Mouse (Mus musculus): Measurements from ENCODE around the gene Ifnab. TPM values are rescaled to one million over a fixed set of nuclear protein-coding genes. Genes with fewer than 3 reads are reported as not detected.

Ifnab gene
- total and polyA plus RNA-seq, 2 experiments from 2014 or later: not detected

GRCm38 (mm10) chr4:88705924-88706323 is 14.8 kb upstream of the Ifnab start:
- no peak for TF ChIP-seq EP300 (IDR thresholded peaks at IDR 0.05; ENCODE audit: low read depth)
- no peak for TF ChIP-seq CTCF (IDR thresholded peaks at IDR 0.05; ENCODE audit: low read depth)
- H3K27ac ChIP-seq (ENCODE audit: low read depth): no peak overlapping the region
- no peak overlapping the region for H3K4me2 ChIP-seq (ENCODE audit: low read depth, low read length)
- no peak overlapping the region for H3K4me3 ChIP-seq (ENCODE audit: low read depth, low read length)
- WGBS: 23% methylated on average over 3 of the region's 3 CpGs
- DNase-seq (ENCODE audit: low spot score) (no peak), ATAC-seq (ENCODE audit: insufficient read depth, low read depth) (no peak)
- H3K27me3 ChIP-seq (ENCODE audit: control insufficient read depth, insufficient read depth, low read length): no peaks in the 10 kb centered on the region
- H3K36me3 ChIP-seq (replicated peaks; ENCODE audit: control insufficient read depth, insufficient read depth, low read length): no peaks in the 10 kb centered on the region
- H3K9me3 ChIP-seq (replicated peaks; ENCODE audit: control insufficient read depth, low read length): no peaks in the 10 kb centered on the region
- no peak overlapping the region for H3K9ac ChIP-seq (replicated peaks; ENCODE audit: low read depth, low read length)
- no peaks in the 10 kb centered on the region for H3K4me1 ChIP-seq (ENCODE audit: control insufficient read depth, insufficient read depth)

DNA sequence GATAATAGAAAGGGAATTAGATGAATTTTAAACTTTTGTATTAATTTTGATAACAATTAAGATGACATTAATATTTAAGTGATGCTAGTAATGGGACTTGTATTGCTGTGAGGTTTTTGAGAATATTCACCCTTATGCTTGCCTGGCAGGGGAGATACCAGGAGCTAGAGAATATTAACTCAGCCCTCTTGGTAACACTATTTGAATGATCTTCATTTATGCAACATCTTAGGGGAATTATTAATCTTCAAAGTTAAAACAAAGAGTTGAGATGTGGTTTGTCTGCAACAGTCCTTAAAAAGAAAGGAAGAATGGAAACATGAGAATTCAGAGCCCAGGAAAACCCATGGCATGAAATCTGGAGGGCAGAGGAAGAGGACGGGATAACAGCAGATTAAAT is 8.1 kb upstream of the Ifnab start:
- H3K9me3 ChIP-seq (replicated peaks; ENCODE audit: control insufficient read depth, low read length): no peaks in the 10 kb centered on the region
- ATAC-seq (ENCODE audit: insufficient read depth, low read depth) (no peak), DNase-seq (ENCODE audit: low spot score) (no peak)
- H3K4me2 ChIP-seq (ENCODE audit: low read depth, low read length): no peak overlapping the region
- no peaks in the 10 kb centered on the region for H3K36me3 ChIP-seq (replicated peaks; ENCODE audit: control insufficient read depth, insufficient read depth, low read length)
- no peak overlapping the region for H3K9ac ChIP-seq (replicated peaks; ENCODE audit: low read depth, low read length)
- H3K4me1 ChIP-seq (ENCODE audit: control insufficient read depth, insufficient read depth): no peaks in the 10 kb centered on the region
- no peaks in the 10 kb centered on the region for H3K27me3 ChIP-seq (ENCODE audit: control insufficient read depth, insufficient read depth, low read length)
- no peak for TF ChIP-seq CTCF (IDR thresholded peaks at IDR 0.05; ENCODE audit: low read depth)
- no peak for TF ChIP-seq EP300 (IDR thresholded peaks at IDR 0.05; ENCODE audit: low read depth)
- H3K4me3 ChIP-seq (ENCODE audit: low read depth, low read length): no peak overlapping the region
- 79% methylated on average over 1 of the region's 1 CpGs for WGBS
- no peak overlapping the region for H3K27ac ChIP-seq (ENCODE audit: low read depth)

DNA sequence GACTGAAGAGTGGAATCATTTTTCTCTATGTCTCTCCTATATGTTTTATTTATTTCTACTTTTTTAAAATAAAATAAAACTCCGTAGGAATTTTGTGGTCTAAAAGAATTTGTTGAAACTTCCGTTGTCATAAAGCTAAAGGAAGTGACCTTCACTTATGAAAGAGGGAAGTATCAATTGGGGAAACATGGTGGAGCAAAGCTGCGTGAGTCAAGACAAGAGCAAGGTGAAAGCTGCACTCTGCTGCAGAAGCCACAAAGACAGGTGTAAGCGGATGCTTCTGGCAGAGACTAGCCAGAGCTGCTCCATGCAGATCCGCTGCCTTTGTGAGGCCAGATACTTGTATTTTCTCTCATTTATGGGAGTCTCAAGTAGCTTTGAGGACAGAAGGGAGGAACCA is 7.6 kb upstream of the Ifnab start:
- no peak overlapping the region for H3K27ac ChIP-seq (ENCODE audit: low read depth)
- no peak overlapping the region for H3K4me2 ChIP-seq (ENCODE audit: low read depth, low read length)
- TF ChIP-seq EP300 (IDR thresholded peaks at IDR 0.05; ENCODE audit: low read depth) (no peak), CTCF (IDR thresholded peaks at IDR 0.05; ENCODE audit: low read depth) (no peak)
- no peaks in the 10 kb centered on the region for H3K36me3 ChIP-seq (replicated peaks; ENCODE audit: control insufficient read depth, insufficient read depth, low read length)
- H3K9ac ChIP-seq (replicated peaks; ENCODE audit: low read depth, low read length): no peak overlapping the region
- no peaks in the 10 kb centered on the region for H3K27me3 ChIP-seq (ENCODE audit: control insufficient read depth, insufficient read depth, low read length)
- WGBS: 80% methylated on average over 5 of the region's 5 CpGs
- no peaks in the 10 kb centered on the region for H3K9me3 ChIP-seq (replicated peaks; ENCODE audit: control insufficient read depth, low read length)
- ATAC-seq (ENCODE audit: insufficient read depth, low read depth): no peak
- DNase-seq (ENCODE audit: low spot score): no peak
- no peak overlapping the region for H3K4me3 ChIP-seq (ENCODE audit: low read depth, low read length)
- H3K4me1 ChIP-seq (ENCODE audit: control insufficient read depth, insufficient read depth): no peaks in the 10 kb centered on the region

GRCm38 (mm10) chr4:88697753-88698152 is 6.6 kb upstream of the Ifnab start:
- ATAC-seq (ENCODE audit: insufficient read depth, low read depth) (no peak), DNase-seq (ENCODE audit: low spot score) (no peak)
- no peak overlapping the region for H3K27ac ChIP-seq (ENCODE audit: low read depth)
- H3K9ac ChIP-seq (replicated peaks; ENCODE audit: low read depth, low read length): no peak overlapping the region
- H3K4me1 ChIP-seq (ENCODE audit: control insufficient read depth, insufficient read depth): no peaks in the 10 kb centered on the region
- H3K4me3 ChIP-seq (ENCODE audit: low read depth, low read length): no peak overlapping the region
- no peak for TF ChIP-seq EP300 (IDR thresholded peaks at IDR 0.05; ENCODE audit: low read depth)
- TF ChIP-seq CTCF (IDR thresholded peaks at IDR 0.05; ENCODE audit: low read depth): no peak
- no peak overlapping the region for H3K4me2 ChIP-seq (ENCODE audit: low read depth, low read length)
- no peaks in the 10 kb centered on the region for H3K9me3 ChIP-seq (replicated peaks; ENCODE audit: control insufficient read depth, low read length)
- H3K36me3 ChIP-seq (replicated peaks; ENCODE audit: control insufficient read depth, insufficient read depth, low read length): no peaks in the 10 kb centered on the region
- no peaks in the 10 kb centered on the region for H3K27me3 ChIP-seq (ENCODE audit: control insufficient read depth, insufficient read depth, low read length)
- WGBS: 72% methylated on average over 4 of the region's 4 CpGs

GRCm38 (mm10) chr4:88697108-88697507 is 5.9 kb upstream of the Ifnab start:
- H3K4me3 ChIP-seq (ENCODE audit: low read depth, low read length): no peak overlapping the region
- WGBS: 59% methylated on average over 6 of the region's 6 CpGs
- no peaks in the 10 kb centered on the region for H3K9me3 ChIP-seq (replicated peaks; ENCODE audit: control insufficient read depth, low read length)
- no peak overlapping the region for H3K4me2 ChIP-seq (ENCODE audit: low read depth, low read length)
- no peaks in the 10 kb centered on the region for H3K27me3 ChIP-seq (ENCODE audit: control insufficient read depth, insufficient read depth, low read length)
- no peak overlapping the region for H3K27ac ChIP-seq (ENCODE audit: low read depth)
- no peak for TF ChIP-seq CTCF (IDR thresholded peaks at IDR 0.05; ENCODE audit: low read depth)
- no peak for TF ChIP-seq EP300 (IDR thresholded peaks at IDR 0.05; ENCODE audit: low read depth)
- H3K4me1 ChIP-seq (ENCODE audit: control insufficient read depth, insufficient read depth): no peaks in the 10 kb centered on the region
- no peak for DNase-seq (ENCODE audit: low spot score)
- H3K9ac ChIP-seq (replicated peaks; ENCODE audit: low read depth, low read length): no peak overlapping the region
- no peak for ATAC-seq (ENCODE audit: insufficient read depth, low read depth)
- no peaks in the 10 kb centered on the region for H3K36me3 ChIP-seq (replicated peaks; ENCODE audit: control insufficient read depth, insufficient read depth, low read length)

- ATAC-seq (ENCODE audit: insufficient read depth, low read depth) (peak; percentile 69), DNase-seq (ENCODE audit: low spot score) (peak; percentile 76)
- Histone ChIP-seq H3K9ac (replicated peaks; ENCODE audit: low read depth, low read length) (no peak overlapping the region), H3K4me3 (ENCODE audit: low read depth, low read length) (no peak overlapping the region), H3K27ac (ENCODE audit: low read depth) (no peak overlapping the region), H3K27me3 (ENCODE audit: control insufficient read depth, insufficient read depth, low read length) (no peaks in the 10 kb centered on the region), H3K9me3 (replicated peaks; ENCODE audit: control insufficient read depth, low read length) (no peaks in the 10 kb centered on the region), H3K4me1 (ENCODE audit: control insufficient read depth, insufficient read depth) (no peaks in the 10 kb centered on the region), H3K4me2 (ENCODE audit: low read depth, low read length) (no peak overlapping the region), H3K36me3 (replicated peaks; ENCODE audit: control insufficient read depth, insufficient read depth, low read length) (no peaks in the 10 kb centered on the region)
- TF ChIP-seq CTCF (IDR thresholded peaks at IDR 0.05; ENCODE audit: low read depth) (peak; percentile 98), EP300 (IDR thresholded peaks at IDR 0.05; ENCODE audit: low read depth) (no peak)
- 25% methylated on average over 3 of the region's 3 CpGs for WGBS
Observed at GRCm38 (mm10) chr4:88696237-88696884, 5.2 kb upstream of the Ifnab start.
